Comparison of ENCODE assay signal across 1 mouse cellular context in genomic region chrX:48208519-48209185, GRCm38 (mm10).
TF ChIP-seq lines count a peak whose summit lies in the region.

Gene Zdhhc9 (minus strand): TSS chrX:48208878.

TF ChIP-seq in CH12.LX, 34 proteins besides CTCF, POLR2A, EP300 and RAD21 (continued from another document):
- TF ChIP-seq MAX (IDR thresholded peaks at IDR 0.05; ENCODE audit: low read length), result no peak
- peak; percentile 10; the same call in 1 of the 2 replicates for TF ChIP-seq HCFC1 (IDR thresholded peaks at IDR 0.05; ENCODE audit: low read depth, low read length)
- no peak for TF ChIP-seq PAX5 (IDR thresholded peaks at IDR 0.05; ENCODE audit: low read length)
- no peak for TF ChIP-seq SMC3 (IDR thresholded peaks at IDR 0.05; ENCODE audit: low read depth, low read length)
- TF ChIP-seq ZNF384 (IDR thresholded peaks at IDR 0.05; ENCODE audit: low read depth, low read length), result no peak
- no peak for TF ChIP-seq MEF2A (IDR thresholded peaks at IDR 0.05; ENCODE audit: borderline replicate concordance, low read depth, low read length)
- TF ChIP-seq USF2 (conservative IDR thresholded peaks at IDR 0.05; ENCODE audit: low read depth, low read length), result no peak
- TF ChIP-seq JUN (IDR thresholded peaks at IDR 0.05; ENCODE audit: insufficient read depth, low read depth, low read length), result no peak
- no peak for TF ChIP-seq ELF1 (IDR thresholded peaks at IDR 0.05; ENCODE audit: low read depth, low read length)
- TF ChIP-seq ZKSCAN1 (IDR thresholded peaks at IDR 0.05; ENCODE audit: borderline replicate concordance, low read depth, low read length), result no peak
- no peak for TF ChIP-seq MAFK (IDR thresholded peaks at IDR 0.05; ENCODE audit: insufficient replicate concordance, low read length)
- 0 out of 2 replicates have a peak, but pooled peaks have one; percentile 42 for TF ChIP-seq TCF12 (IDR thresholded peaks at IDR 0.05; ENCODE audit: low read depth, low read length)
- peak; percentile 64 for TF ChIP-seq MXI1 (IDR thresholded peaks at IDR 0.05; ENCODE audit: low read depth, low read length)
- peak; percentile 38 for TF ChIP-seq ETS1 (conservative IDR thresholded peaks at IDR 0.05; ENCODE audit: low read depth, low read length)
- TF ChIP-seq RCOR1 (conservative IDR thresholded peaks at IDR 0.05; ENCODE audit: low read depth, low read length), result no peak
- no peak for TF ChIP-seq NRF1 (IDR thresholded peaks at IDR 0.05; ENCODE audit: low read depth, low read length)
- TF ChIP-seq CHD2 (IDR thresholded peaks at IDR 0.05; ENCODE audit: low read length), result peak; percentile 72
- TF ChIP-seq IRF4 (IDR thresholded peaks at IDR 0.05; ENCODE audit: low read depth, low read length), result no peak
- TF ChIP-seq USF1 (IDR thresholded peaks at IDR 0.05; ENCODE audit: low read depth, low read length), result no peak
- no peak for TF ChIP-seq CHD1 (IDR thresholded peaks at IDR 0.05; ENCODE audit: low read depth, low read length)
- no peak for TF ChIP-seq BHLHE40 (IDR thresholded peaks at IDR 0.05; ENCODE audit: low read depth, low read length)
